Mouse (Mus musculus) Muller cell, postnatal 12 days (primary cell): ENCODE results near the gene Zfp978.
"Not testable (repeated sequence)": the region's sequence is repeated elsewhere in the genome, so short reads cannot be mapped to it uniquely, and the experiment has no call there.

ENCODE experiments used
- DNase-seq: peaks from one replicate; pipeline ENCODE4 v3.0.0-alpha.2; 2015; ENCODE audit errors: inconsistent ontology term

Zfp978 gene

DNA sequence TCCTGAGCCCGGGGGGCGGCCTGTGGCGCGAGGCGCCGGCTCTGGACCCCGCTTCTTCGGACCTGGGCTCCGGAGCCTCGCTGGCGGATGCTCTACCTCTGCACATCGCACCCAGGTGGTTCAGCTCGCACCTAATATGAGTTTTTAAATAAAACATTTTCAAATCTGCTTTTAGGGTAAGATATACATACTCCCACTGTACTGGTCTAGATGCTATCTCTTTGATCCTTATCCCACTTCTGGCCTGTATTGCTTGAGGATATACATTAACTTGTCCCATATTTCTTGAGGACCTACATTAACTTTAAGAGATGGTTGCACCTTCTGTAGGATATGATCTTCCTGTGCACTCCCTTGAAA lies 46.3 kb downstream of the Zfp978 start:
- DNase-seq: no peak

- not testable (repeated sequence) for DNase-seq
Observed at GRCm38 (mm10) chr4:147416365-147416764, 55.3 kb downstream of the Zfp978 start.

DNA sequence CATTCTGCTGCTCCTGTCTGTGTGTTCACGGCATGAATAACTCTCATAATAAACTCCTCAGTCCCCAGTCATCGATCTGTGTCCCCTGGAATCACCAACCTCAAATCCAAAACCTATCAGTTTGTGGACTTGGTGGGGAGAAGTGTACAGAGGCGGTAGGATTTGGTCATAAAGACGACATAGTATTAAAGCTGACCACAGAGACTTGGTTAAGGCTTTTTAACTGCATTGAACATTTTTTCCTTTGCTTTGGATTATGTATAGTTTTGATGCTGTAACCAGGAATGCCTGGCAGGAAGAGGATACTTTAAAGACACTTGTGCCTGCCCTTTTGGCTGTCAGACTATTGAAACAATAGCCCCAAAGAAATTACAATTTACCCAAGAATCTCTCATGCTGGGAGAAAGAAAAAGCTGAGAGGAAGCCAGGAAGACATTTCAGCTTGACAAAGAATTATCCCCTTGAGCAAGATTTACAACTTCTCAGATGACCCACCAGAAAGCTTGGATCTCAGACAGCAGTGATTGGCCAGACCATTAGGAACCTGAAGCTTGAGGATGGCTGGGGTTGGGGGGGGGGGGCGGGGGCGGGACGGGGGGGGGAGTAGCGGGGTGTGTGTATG lies 56.2 kb downstream of the Zfp978 start:
- DNase-seq: no peak

DNA sequence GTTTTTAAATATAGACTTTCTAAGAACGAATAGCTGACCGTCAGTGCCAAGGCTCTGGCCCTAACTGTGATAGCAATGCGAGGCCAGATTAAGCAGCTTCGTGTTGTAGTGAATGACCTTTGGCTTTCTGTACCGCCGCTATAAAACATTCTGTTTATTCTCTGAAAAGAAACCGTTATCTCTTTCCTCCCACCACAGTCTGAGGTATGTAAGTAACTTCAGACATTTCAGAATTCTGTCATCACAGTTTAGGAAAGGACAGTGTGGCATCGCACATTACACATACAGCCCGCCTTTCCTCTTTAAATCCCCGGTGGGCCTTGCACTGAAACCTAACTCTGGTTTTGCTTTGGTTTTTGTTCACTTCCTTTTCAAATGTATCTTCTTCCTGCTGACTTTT lies 56.8 kb downstream of the Zfp978 start:
- no peak for DNase-seq

GRCm38 (mm10) chr4:147418333-147418732 lies 57.2 kb downstream of the Zfp978 start:
- not testable (repeated sequence) for DNase-seq

DNA sequence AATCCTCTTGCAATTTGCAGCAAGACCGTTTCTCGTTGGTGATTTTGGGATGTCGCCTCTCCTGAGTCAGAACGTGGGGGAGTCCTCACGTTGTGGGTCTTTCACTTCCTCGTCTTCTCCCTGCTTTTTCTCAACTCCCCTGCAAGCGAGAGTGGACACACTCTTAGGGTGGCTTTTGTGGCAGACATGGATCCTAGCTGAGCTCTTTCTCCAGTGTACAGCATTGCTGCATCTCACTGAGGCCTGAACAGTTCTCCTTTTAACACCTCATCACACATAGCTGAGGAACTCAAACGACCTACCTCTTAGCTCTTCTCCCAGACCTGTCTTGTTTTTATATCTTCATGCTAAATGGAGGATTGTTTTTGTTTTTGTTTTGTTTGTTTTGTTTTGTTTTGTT lies 58.1 kb downstream of the Zfp978 start:
- DNase-seq: not testable (repeated sequence)

- DNase-seq: not testable (repeated sequence)
Observed at GRCm38 (mm10) chr4:147419756-147420590, 58.9 kb downstream of the Zfp978 start.

- no peak for DNase-seq
Observed at GRCm38 (mm10) chr4:147420794-147421193, 59.7 kb downstream of the Zfp978 start.

GRCm38 (mm10) chr4:147421316-147421715 lies 60.2 kb downstream of the Zfp978 start:
- not testable (repeated sequence) for DNase-seq

GRCm38 (mm10) chr4:147423140-147423539 lies 62.0 kb downstream of the Zfp978 start:
- DNase-seq: no peak

DNA sequence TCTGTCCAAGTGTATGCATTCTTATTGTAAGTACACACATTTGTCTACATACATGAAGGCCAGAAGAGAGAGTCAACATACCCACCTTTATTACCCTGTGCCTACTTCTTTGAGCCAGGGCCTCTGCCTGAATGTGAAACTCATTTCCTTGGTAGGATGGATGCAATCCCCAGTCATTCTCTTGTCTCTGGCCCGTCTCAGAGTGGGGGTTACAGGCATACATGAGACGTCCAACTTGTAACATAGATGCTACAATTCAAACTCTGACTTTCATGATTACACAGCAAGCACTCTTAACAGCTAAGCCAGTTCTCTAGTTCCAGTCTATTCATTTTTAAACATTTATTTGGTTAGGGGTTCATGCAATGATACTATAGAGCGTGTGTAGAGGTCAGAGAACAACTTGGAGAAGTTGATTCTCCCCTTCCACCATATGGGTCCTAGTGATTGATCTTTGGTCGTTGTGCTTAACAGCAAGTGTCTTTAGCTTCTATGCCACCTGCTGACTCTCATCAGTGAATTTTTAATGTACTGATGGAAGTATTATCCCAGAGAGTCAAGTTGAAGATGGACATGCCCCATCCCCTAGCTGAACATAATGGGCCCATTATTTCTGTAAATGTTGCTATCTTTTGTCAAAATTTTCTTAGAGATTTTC lies 62.7 kb downstream of the Zfp978 start:
- DNase-seq: no peak

DNA sequence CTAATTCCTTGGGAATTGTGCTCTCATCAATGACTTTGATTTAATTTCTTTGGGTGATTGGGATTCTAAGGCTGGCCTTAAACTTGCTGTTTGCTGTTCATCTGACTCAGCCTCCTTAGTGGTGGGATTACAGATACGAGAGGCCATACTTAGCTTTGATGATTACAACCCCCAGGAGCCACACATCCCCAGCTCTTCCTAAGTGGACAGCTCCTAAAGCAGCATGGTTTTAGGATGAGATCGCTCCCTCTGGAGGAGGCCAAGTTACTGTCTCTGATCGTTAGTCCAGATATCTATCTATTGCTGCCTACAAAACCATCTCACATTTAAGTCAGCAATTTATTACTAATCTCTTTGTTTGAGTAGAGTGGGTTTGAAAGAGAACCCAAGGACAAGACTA lies 63.3 kb downstream of the Zfp978 start:
- not testable (repeated sequence) for DNase-seq

DNA sequence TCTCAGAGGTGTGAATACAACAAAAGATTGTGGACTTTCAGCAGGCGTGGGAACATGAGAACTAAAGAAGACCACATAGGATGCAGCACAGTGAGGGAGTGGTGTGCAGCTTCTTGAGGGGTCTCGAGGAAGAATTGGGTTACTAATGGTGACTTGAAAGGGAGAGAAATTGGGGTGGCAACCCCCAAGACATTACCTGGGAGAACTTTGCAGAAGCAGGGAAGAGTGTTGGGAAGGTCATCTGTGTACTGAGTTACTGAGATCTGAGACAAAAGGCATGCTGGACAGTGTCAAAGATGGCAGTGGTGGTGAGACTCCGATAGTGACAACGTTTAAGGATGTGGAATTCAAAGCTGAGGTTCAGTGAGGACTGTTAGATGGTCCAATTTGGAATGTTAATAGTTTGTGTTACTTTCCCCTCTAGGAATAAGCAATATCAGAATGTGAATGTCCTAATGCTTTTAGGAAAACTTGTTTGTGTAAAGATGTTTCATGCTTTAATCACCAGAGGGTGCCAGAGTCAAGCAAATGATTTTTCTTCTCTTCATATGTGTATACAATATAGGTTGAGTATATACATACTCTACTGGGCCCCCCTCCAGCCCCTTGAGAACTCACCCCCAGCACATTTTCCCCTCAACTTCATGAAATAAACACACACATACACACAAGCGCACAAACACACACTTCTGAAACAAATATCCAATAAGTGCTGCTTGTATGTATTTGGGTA lies 64.7 kb downstream of the Zfp978 start:
- not testable (repeated sequence) for DNase-seq

- no peak for DNase-seq
Observed at GRCm38 (mm10) chr4:147430651-147431050, 69.5 kb downstream of the Zfp978 start.

- not testable (repeated sequence) for DNase-seq
Observed at GRCm38 (mm10) chr4:147431696-147432442, 70.8 kb downstream of the Zfp978 start.

GRCm38 (mm10) chr4:147432443-147432790 lies 71.3 kb downstream of the Zfp978 start:
- DNase-seq: no peak

DNA sequence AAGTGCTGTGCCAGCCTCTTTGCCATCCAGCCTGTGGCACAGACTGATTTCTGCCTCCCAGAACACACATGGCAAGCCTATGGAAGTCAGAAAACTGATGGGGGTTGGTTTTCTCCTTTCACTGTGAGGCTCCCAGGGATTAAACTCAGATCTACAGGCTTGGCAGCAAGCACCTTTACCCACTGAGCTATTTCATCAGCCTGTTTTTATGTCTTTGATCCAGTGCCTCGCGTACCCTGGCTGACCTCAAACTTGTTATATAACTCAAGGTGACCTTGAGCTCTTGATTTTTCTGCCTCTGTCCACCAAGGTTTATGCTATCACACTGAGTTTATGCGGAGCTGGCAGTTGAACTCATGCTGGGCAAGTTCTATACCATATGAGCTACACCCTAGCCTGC lies 71.9 kb downstream of the Zfp978 start:
- DNase-seq: no peak

- no peak for DNase-seq
Observed at GRCm38 (mm10) chr4:147433874-147434273, 72.8 kb downstream of the Zfp978 start.
